Mouse (Mus musculus) Patski (cell line): ENCODE results near the gene Prepl. TPM values are rescaled to one million over a fixed set of nuclear protein-coding genes. Genes with fewer than 3 reads are reported as not detected.

Experiments used
- ATAC-seq: fragments of 100-300 bp; one replicate; pipeline ENCODE4 v1.8.0; 2021
- CTCF ChIA-PET: fragments of 350-600 bp; sonication (Branson Sonifier 250); formaldehyde crosslinking; loops from one replicate; lab custom pipeline; 2022; ENCODE audit warnings: inconsistent platforms; lab: Charles Lee
- POLR2A ChIA-PET: fragments of 350-600 bp; sonication (Branson Sonifier 250); formaldehyde crosslinking; loops from one replicate; lab custom pipeline; 2022; ENCODE audit warnings: antibody characterized with exemption, inconsistent platforms; lab: Charles Lee
- DNase-seq: peaks from one replicate; pipeline ENCODE4 v3.0.0-alpha.2; 2011; ENCODE audit warnings: low read depth, low spot score
- H3K27me3 ChIP-seq: fragments of 371-371 bp; one replicate; pipeline ENCODE4 v1.5.1; 2021
- CTCF ChIP-seq: fragments of 100-300 bp; IDR thresholded peaks from one replicate; pipeline ENCODE4 v1.5.1; 2021
- in situ Hi-C: fragments of 300-500 bp; cut with MboI; formaldehyde crosslinking; loops from 3 replicates; pipeline ENCODE4 v1.11.1; 2018; ENCODE audit warnings: low pct_unique_long_range_greater_than_20kb, mixed read lengths
- polyA plus RNA-seq: library from polyadenylated mRNA; unstranded; gene quantifications from one replicate; pipeline ENCODE4 v1.2.3, GENCODE M21; 2021

Prepl gene
- 75.8 TPM for polyA plus RNA-seq

DNA sequence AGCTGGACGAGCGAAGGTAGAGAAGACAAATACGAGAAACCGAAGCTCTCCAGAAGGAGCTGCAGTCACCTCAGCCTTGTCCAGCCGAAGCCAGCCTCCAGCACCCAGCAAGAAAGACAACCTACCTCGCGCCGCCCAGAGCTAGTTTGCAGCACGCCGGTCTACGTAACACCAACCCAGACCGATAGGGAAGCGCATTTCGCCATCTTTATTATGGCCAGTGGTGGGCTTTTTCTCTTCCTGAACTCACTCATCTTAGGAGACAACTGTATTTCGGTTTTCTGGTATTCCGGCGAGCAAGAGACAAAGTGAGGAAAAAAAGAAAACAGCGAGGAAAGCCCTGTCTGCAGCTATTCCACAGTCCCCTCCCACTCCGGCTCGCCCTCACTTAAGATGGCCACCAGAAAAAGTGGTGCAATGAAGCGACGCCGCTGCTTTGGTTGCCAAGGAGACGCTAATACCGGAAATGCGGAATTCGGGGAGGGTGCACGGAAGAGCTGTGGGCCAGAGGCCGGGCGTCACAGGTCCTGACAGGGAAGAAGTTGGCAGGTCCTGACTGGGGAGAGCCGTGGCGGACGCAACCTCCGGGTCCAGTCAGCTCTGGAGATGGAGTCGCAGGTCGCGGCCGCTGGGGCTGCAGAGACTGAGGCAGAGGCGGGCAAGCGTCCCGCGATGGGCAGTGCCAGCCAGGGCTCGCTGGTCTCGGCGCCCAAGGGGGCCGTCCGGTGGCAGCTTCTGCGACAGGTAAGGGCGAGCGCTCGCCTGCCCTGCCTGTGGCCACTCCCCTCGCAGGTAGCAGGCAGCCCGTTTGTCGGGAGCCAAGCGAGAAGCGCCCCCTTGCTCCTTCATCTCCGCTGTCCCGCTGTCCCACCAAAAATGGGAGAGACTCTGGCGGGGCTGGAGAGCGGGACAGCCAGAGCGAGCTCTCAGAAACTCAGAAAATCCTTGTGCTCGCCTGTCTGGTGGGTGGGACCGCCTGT is at the start of gene Prepl, which contains the start of gene Camkmt:
TSS of gene Prepl (minus strand) at position 122 of the 980 bp plus-strand sequence.
TSS of gene Camkmt (plus strand) at position 433 of the 980 bp plus-strand sequence.
- in situ Hi-C loops = no loop called here
- no peaks in the 10 kb centered on the region for H3K27me3 ChIP-seq
- ChIA-PET CTCF (interaction anchor here (1.4 kb wide), 1 partner anchor 22 kb away, joined by 4 read pairs; no protein-coding TSS in a partner anchor), POLR2A (interaction anchor here (0.7 kb wide), 1 partner anchor 63 kb away, joined by 4 read pairs; no protein-coding TSS in a partner anchor)
- peak; percentile 93 for ATAC-seq
- DNase-seq = peak; percentile 92
- no peak for TF ChIP-seq CTCF

DNA sequence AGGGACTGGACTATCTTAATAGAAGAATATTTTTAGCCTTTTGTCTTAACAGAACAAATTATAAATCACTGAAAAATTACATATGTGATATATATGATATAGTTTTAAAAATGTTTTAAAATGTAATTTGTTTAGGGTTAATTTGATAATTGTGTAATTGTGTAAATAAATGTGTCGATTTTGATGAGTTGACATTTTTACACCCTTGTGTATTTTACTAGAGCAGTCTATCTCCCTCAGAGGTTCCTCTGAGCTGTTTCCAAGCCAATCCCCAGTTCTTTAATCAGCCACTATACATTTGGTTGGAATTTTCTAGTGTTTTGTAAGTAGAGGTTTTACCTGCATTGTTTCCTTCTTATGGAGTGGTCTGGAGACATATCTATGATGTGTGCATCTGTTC is 48.4 kb upstream of the Prepl start:
- no peak for DNase-seq

DNA sequence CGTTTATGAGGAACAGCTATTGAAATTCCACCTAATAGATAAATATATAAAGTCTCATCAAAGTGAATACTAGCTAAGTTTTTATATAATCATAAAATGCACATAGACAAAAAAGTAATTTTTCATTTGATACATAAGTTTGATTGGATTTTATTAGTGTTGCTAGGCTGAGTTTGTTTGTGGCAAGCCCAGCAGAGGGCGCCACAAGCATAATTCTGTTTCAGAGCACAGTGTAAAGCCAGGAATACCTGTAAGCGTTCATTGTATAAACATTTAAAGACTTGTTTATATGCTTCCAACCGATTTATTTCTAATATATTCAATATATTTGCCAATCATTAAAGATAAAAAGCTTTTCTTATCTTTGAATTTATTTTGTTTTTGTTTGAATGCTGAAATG is 26.6 kb upstream of the Prepl start:
- POLR2A ChIA-PET = no interaction called here
- DNase-seq = no peak
- CTCF ChIA-PET = interaction anchor here (0.8 to 2.7 kb wide), 19 partner anchors 8 to 517 kb away, joined by 3 to 11 read pairs (median 4); no protein-coding TSS in a partner anchor
- in situ Hi-C loops = loop anchor here (5.0 to 10.0 kb wide), 3 partner anchors 71 to 521 kb away; no protein-coding TSS in a partner anchor
- ATAC-seq = no peak
- TF ChIP-seq CTCF = peak; percentile 90
- no peaks in the 10 kb centered on the region for H3K27me3 ChIP-seq

More for the DNA sequence above, 48.4 kb upstream of the Prepl start:
- TF ChIP-seq CTCF = no peak
- ChIA-PET CTCF (no interaction called here), POLR2A (no interaction called here)
- in situ Hi-C loops = no loop called here
- no peak for ATAC-seq
- peaks cover 4% of the 10 kb centered on the region for H3K27me3 ChIP-seq

DNA sequence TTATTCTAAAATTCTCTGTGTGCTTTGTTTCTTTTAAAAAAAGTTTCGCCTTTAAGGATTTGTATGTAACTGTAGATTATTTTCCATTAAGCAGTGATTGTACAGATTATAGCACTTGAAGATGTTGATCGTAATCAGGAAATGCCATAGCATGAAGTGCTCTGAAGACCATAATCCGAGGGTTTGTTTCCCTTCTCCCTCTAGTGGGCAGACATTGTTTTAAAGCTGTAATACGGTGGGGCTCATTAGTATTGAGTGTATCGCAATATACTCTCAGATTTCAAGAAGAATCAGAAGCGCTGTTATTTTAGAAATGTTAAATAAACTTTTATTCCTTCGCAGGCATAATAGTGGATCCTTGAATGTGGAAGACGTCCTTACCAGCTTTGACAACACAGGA is 23.4 kb upstream of the Prepl start:
- in situ Hi-C loops = loop anchor here (10.0 kb wide), 1 partner anchor 239 kb away; no protein-coding TSS in a partner anchor
- CTCF ChIA-PET = interaction anchor here (4.1 kb wide), 1 partner anchor 76 kb away, joined by 22 read pairs; no protein-coding TSS in a partner anchor
- DNase-seq = no peak
- ATAC-seq = no peak
- no peak for TF ChIP-seq CTCF
- POLR2A ChIA-PET = interaction anchor here (0.5 kb wide), 1 partner anchor 292 kb away, joined by 3 read pairs; no protein-coding TSS in a partner anchor
- H3K27me3 ChIP-seq = no peaks in the 10 kb centered on the region

DNA sequence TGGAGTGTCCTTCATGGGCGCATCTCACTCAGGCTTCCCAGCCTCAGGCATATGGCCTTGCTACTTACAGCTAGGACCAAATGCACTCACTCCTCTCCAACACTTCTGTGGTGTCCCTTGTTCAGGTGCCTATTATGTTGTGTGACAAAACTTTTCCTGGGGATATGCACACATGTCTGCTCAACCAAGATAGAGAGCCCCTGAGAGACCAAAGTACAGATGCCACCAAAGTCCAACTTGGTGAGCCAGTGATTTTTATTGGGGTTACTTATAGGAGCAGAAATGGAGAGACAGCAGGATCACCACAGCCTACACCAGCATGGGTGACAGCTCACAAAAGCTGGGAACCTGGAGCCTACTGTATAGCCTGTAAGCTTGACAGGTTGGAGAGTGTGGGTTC is 20.6 kb upstream of the Prepl start:
- ChIA-PET POLR2A (no interaction called here), CTCF (interaction anchor here (4.1 kb wide), 1 partner anchor 79 kb away, joined by 22 read pairs; no protein-coding TSS in a partner anchor)
- ATAC-seq = no peak
- DNase-seq = no peak
- in situ Hi-C loops = loop anchor here (10.0 kb wide), 1 partner anchor 236 kb away; no protein-coding TSS in a partner anchor
- H3K27me3 ChIP-seq = no peaks in the 10 kb centered on the region
- no peak for TF ChIP-seq CTCF

DNA sequence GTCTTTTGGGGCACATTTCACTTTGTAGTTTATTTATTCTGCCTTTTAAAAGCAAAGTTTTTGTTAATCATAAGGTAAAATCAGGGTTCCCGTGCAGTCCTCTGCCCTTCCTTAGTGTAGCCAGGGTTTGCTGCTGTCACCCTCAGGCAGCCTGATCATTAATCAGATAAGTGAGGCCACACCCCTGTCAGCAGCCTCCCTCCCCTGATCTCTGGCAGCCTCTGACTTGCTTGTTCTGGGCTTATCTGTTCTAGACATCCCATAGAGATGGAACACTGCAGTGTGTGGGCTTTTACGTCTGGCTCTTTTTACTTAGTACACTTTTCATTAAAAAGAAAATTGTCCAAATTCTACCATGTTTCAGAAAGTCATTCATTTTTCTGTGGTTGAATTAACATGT is 13.3 kb upstream of the Prepl start:
- TF ChIP-seq CTCF = no peak
- ATAC-seq (no peak), DNase-seq (no peak)
- ChIA-PET CTCF (interaction anchor here (1.3 to 1.5 kb wide), 2 partner anchors 13 to 25 kb away, joined by 3 read pairs; no protein-coding TSS in a partner anchor), POLR2A (no interaction called here)
- no peaks in the 10 kb centered on the region for H3K27me3 ChIP-seq
- in situ Hi-C loops = no loop called here

DNA sequence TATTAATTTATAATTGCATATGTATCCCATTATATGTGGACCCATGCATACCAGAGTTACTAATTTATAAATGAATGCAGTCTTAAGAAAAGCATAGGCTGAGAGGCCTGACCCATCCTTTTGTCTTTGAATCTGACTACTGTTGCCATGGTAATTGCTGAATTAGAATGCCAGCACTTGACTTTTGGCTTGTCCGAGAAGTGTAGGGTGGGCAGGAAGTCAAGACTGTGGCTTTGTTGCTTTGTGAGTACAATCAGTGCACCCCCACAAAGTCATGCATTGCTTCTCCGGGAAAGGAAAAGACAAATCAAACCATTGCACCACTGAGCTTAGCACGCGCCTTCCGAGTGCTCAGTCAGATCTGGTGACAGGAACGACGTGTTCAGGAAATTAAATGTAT is 11.7 kb upstream of the Prepl start:
- DNase-seq (no peak), ATAC-seq (no peak)
- no peak for TF ChIP-seq CTCF
- POLR2A ChIA-PET = no interaction called here
- CTCF ChIA-PET = interaction anchor here (1.5 kb wide), 1 partner anchor 15 kb away, joined by 3 read pairs; no protein-coding TSS in a partner anchor
- no peaks in the 10 kb centered on the region for H3K27me3 ChIP-seq
- in situ Hi-C loops = no loop called here

DNA sequence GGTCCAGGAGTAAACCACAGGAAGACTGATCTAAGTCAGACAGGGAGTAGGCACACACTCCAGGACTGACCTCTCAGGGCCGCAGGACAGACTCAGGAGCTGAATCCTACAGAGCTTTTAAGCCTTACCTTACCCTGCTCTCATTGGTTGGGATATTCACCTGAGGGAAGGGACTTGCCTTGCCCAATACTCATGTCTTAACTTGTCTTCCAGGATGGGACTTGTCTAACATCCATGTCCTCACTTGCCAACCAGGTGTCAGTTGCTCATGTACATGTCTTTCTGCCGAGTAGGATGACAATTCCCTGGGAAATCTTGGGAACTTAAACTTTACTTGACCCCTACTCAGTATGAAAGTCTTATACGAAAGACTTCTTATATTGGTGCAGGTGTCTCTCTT is 10.2 kb upstream of the Prepl start:
- POLR2A ChIA-PET = no interaction called here
- no peaks in the 10 kb centered on the region for H3K27me3 ChIP-seq
- CTCF ChIA-PET = interaction anchor here (0.8 to 1.6 kb wide), 2 partner anchors 8 to 17 kb away, joined by 3 to 4 read pairs; no protein-coding TSS in a partner anchor
- DNase-seq (no peak), ATAC-seq (no peak)
- no peak for TF ChIP-seq CTCF
- in situ Hi-C loops = no loop called here

DNA sequence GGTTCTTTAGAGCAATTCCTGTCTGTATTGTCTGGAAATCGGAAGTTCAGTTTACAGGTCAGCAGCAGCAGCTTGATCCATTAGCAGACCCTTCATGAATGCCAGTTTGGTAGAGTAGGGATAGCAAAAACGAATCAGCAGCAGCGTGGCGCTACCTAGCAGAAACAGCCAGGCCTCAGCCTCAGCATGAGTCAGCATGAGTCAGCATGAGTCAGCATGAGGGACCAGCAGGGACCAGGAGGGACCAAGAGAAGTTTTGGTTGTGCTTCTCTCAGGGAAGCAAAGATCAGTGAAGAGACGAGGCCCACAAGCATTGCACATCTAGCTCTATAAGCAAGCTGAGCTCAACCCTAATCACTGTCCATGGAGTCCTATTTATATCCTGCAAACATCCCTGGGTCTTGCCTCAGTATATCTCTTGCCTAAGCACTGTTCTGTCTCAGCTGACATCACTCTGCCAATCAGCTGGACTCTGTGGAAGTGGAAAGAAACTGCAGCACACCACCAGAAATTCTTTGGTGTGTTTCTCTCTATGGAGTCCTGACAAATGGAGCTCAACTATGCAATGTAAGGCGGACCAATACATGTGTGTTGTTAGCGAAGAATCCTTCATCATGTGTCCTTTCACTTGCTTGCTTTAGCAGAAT is 8.8 kb upstream of the Prepl start:
- DNase-seq (no peak), ATAC-seq (no peak)
- POLR2A ChIA-PET = no interaction called here
- CTCF ChIA-PET = interaction anchor here (1.6 kb wide), 1 partner anchor 18 kb away, joined by 4 read pairs; no protein-coding TSS in a partner anchor
- in situ Hi-C loops = no loop called here
- H3K27me3 ChIP-seq = no peaks in the 10 kb centered on the region
- no peak for TF ChIP-seq CTCF

DNA sequence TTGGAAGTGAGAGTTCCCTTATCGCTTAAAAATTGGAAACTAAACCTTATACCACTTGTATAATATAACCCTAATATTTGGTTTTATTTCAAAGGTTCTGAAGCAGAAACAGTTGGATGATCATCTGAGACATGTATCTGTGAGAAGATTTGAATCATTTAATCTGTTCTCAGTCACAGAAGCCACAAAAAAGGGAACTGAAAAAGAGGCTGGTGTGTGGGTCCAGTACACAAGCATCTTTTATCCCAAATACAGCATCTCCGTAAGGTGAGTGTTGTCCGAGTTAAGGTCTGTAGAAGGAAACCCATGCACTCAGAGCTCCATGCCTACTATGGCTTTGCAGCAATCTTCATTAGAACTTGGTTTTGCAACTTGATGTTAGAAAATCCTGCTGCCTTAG is 6.4 kb upstream of the Prepl start:
- TF ChIP-seq CTCF = no peak
- ChIA-PET CTCF (interaction anchor here (1.1 kb wide), 1 partner anchor 20 kb away, joined by 5 read pairs; no protein-coding TSS in a partner anchor), POLR2A (no interaction called here)
- no peaks in the 10 kb centered on the region for H3K27me3 ChIP-seq
- in situ Hi-C loops = no loop called here
- DNase-seq (no peak), ATAC-seq (no peak)
